Mouse (Mus musculus) thymus, adult 2 months (tissue): ENCODE measurements around the gene Gabbr2.

Experiments
- CTCF ChIP-seq: fragments of 200-500 bp; IDR thresholded peaks from 2 replicates; pipeline ENCODE4 v1.5.1; 2012; ENCODE audit warnings: mild to moderate bottlenecking, control low read depth, low read length, moderate library complexity, borderline replicate concordance; ENCODE audit not compliant: control insufficient read depth, poor library complexity, insufficient read depth; ENCODE audit errors: extremely low read depth
- POLR2A ChIP-seq: fragments of 200-500 bp; IDR thresholded peaks from 2 replicates; pipeline ENCODE4 v1.6.1; 2012; ENCODE audit warnings: mild to moderate bottlenecking, low read length, control low read depth, moderate library complexity; ENCODE audit not compliant: control insufficient read depth, poor library complexity, insufficient read depth; ENCODE audit errors: extremely low read depth

DNA sequence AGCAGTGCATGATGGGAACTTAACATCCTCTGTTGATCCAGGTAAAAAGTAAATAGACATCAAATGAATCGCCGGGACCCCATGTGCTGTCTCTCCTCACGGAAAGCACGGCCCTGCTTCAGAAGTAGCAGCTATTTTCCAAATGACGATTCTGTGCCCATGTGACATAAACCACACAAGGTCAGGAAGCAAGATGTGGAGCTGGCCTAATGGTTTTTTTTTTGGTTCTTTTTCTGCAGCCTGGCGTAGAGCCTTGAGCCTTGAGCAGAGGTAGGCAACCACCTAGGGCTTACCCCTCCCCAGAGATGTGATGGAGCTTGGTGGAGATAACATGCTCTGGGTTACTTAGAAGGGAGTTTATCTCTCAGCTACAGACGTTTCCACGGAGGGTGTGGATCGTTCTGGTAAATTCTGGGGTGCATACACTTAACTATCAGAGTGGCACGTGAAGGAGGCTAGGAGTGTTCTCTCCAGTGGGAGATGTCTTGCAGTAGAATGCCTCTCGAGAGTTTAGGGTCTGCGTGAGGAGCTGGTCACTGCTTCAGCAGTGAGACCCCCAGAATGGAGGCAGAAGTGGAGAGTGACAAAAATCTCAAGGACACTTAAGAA, 137.7 kb downstream of the Gabbr2 start:
- TF ChIP-seq POLR2A, result no peak
- TF ChIP-seq CTCF, result no peak
